Mouse (Mus musculus): ENCODE measurements at regions not wholly inside any gene's neighbourhood (a gene's known extent, or its start where the extent isn't known, plus 50 kb on each side); places are given as distances from the start of the nearest gene placed in this dataset.

DNA sequence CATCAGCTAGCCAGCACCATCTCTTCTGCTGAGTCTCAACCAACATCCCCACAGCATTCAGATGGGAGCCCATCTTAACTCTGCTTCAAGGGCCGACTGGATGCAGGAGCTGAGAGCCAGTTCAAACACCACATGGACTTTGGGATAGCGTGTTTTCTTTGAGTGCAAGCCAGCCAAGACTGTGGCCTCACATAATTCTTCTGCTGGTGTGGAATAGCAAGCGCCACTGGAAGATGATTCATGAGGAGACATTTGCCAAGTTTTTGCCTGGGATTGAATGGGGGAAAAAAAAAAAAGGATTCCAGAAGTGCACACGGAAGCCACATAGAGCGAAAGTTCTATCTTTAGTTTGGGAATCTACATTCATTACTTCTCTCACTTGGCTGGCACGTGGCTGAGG lies 150.7 kb downstream of the Cd83 start:
- TF ChIP-seq CTCF (conservative IDR thresholded peaks at IDR 0.05; ENCODE audit: low read length) (no peak), POU5F1 (IDR thresholded peaks at IDR 0.05; ENCODE audit: borderline replicate concordance, low read length) (no peak), NANOG (IDR thresholded peaks at IDR 0.05; ENCODE audit: borderline replicate concordance, low read length) (no peak)

Data from E14TG2a.4 (cell line).